Mouse (Mus musculus): ENCODE measurements around the gene Cdr1. TPM values are rescaled to one million over a fixed set of nuclear protein-coding genes. Genes with fewer than 3 reads are reported as not detected.

The Cdr1 gene
- total RNA-seq (2015), result not detected in 2 replicates
- total RNA-seq (2017), result not detected in 2 replicates

DNA sequence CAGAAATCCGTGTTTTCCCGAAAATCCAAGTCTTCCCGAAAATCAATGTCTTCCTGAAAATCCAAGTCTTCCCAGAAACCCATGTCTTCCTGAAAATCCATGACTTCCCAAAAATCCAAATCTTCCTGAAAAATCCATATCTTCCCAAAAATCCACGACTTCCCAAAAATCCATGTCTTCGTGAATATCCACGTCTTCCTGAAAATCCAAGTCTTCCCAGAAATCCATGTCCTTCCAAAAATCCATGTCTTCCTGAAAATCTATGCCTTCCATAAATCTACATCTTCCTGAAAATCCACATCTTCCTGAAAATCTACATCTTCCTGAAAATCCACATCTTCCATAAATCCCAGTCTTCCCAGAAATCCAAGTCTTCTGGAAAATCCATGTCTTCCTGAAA lies at the start of gene Cdr1:
Cdr1 (minus strand) TSS at position 101 of the 400 bp plus-strand sequence.
- ATAC-seq (replicated peaks; ENCODE audit: poor library complexity), result no peak

DNA sequence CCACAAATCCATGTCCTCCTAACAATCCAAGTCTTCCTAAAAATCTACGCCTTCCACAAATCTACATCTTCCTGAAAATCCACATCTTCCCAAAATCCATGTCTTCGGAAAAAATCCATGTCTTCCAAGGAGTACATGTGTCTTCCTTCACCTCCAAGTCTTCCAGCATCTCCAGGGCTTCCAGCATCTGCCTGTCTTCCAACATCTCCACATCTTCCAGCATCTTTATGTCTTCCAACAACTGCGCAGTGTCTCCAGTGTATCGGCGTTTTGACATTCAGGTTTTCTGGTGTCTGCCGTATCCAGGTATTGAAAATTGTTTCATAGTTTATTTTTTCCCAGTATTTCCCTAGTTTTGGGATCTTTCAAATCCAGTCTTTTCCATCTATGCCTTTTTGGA lies 511 bp upstream of the Cdr1 start:
- ATAC-seq (replicated peaks; ENCODE audit: poor library complexity), result peak; percentile 42

DNA sequence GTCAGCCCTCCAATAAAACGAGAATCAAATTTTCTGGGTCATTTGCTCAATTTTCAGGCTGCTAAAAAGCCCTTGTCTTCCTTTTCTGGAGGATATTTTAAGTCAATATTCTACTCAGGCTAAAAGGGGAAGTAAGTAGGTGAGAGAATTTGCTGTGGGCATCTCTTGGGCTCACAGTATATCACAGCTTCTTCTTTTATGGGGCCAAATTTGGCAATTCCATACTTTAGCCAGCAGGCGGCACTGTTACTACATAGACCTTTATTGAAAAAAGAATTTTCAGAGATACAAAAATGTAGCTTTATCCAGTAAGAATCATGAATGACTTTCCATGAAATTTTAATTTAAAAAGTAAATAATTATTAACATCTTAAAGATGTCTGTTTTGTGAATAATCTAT lies 18.8 kb downstream of the Cdr1 start:
- ATAC-seq (replicated peaks; ENCODE audit: poor library complexity), result 0 out of 2 replicates have a peak, but pooled peaks have one; percentile 29

DNA sequence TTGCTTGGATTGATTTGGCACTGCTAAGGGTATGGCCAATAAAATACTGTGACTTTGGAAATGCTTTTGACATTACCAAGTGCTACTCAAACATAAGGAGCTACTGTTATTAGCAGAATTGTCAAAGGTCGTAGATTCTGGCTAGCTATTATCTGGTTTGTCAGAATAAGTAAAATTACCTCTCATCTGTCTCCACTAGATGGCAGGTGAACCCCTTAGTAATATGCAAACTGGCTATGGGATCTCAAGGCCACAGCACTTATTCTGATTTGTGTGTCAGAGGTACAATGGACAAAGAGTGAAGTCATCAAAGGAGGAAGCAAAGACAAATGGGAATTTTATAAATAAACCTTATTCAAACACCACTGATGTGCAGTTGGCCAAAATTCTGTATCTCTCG lies 24.1 kb downstream of the Cdr1 start:
- no peak for ATAC-seq (replicated peaks; ENCODE audit: poor library complexity)

DNA sequence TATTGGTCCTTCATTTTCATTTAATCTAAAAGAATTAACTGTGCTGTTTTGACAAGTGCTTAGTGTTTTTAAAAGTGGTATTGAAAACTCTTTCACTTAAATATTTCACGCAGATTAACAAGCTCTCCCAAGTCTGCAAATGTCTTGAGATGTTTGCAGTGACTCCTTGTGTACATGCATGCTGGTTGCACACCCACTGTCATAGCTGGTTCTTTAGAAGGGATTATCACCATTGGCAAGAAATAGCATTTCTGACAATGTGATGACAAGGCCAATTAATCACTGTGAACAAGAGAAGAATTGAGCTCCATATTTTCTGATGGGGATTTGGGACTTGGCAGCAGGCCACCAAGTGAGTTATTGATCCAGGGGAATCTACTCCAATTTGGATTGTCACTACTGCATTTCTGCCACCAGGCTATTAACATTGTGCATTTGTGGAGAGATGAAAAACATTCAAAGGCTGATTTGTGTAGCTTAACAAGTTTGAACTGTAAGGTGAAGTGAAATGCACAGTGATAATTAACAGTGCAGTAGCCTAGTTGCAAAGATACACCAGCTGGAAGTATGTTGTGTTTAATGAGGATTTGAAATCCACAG lies 30.6 kb downstream of the Cdr1 start:
- ATAC-seq (replicated peaks; ENCODE audit: poor library complexity), result no peak

DNA sequence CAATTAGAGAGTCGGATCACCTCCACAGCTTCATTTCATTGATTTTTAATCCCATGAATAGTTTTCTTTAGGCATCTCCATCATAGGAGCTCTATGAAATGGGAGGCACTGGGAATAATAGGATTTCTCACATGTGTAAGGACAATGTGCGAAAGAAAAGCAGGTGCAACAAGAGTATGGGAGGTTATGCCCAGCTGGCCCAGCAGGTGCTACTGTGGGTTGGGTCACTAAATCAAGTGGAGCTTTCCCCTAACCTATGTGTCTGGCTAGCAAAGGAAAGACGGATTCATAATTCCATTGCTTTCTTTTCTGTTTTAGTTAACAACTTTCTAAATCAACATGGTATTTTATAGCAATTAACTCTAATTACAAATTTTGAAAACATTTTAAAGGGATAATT lies 31.1 kb downstream of the Cdr1 start:
- no peak for ATAC-seq (replicated peaks; ENCODE audit: poor library complexity)

DNA sequence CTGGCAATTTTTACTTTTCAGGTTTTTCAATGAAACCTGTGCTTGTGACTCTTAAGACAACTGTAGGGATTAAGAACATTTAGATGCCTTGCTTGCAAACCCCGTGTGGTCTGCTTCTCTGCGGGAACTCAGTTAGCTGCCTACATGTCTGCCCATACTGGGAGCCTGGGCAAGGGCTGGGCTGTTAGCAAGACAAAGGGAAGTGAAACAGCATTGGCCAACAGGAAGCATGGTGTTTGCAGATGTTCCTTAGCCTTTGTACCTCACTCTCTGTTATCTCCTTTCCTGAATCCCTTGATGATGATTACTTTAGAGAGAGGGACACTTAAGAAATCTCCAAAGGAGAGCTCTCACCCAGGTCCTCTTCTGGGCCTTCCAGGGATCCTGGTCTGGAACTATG lies 38.8 kb downstream of the Cdr1 start:
- peak; percentile 66 for ATAC-seq (replicated peaks; ENCODE audit: poor library complexity)

DNA sequence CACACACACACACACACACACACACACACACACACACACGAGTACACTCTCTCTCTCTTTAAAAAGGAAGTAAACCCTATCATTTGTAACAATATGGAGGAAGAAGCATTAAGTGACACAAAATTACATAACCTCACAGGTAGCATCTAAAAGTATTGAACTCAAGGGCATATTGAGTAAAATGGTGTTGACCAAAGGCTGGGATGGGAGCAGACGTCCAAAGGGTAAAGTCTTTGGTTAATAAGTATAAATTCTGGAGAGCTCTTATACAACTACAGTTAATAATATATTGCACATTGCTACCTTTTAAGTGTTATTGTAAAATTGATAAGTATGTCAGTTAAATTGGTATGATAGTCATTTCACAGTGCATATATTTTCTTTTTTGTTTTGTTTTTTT lies 39.9 kb downstream of the Cdr1 start:
- no peak for ATAC-seq (replicated peaks; ENCODE audit: poor library complexity)

DNA sequence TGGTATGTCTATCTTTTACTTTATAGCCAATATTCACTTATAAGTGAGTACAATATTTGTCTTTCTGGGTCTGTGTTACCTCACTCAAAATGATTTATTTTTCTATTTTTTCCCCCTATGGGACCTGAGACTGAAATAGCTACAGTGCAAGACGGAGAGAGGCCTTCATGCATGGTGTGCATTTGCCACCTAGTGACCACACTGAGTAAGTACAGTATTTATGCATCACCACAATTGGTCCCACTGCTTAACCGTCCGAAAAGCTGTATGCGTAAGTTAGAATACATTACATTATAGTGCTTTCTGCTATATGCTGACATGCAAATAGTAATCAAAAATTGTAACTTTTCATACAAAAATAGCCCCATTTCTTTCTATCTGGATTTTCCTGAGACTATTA lies 50.8 kb downstream of the Cdr1 start:
- ATAC-seq (replicated peaks; ENCODE audit: poor library complexity), result no peak

Measured in megakaryocyte progenitor cell, adult 5-6 weeks (primary cell).